Mouse (Mus musculus) adrenal gland, postnatal 10 days (tissue): Measurements from ENCODE around the gene Aoc2. TPM values are rescaled to one million over a fixed set of nuclear protein-coding genes. Genes with fewer than 3 reads are reported as not detected.

ENCODE experiments used
- DNase-seq: peaks from one replicate; pipeline ENCODE4 v3.0.0; 2021; ENCODE audit warnings: mixed read lengths
- long read RNA-seq, 2 experiments: library from polyadenylated mRNA; stranded (forward); transcript quantifications; one replicate each; pipeline ENCODE4 v2.0.0; 2021
- total RNA-seq, 2 experiments: library from RNA; stranded (reverse); gene quantifications; 2 replicates each; pipeline ENCODE4 v1.2.3; 2021

Gene Aoc2
- 1 to 10 TPM; 6.0 to 9.0 TPM for total RNA-seq
- long read RNA-seq, experiment 1, partial matches to known transcripts: 0 of 2 reads
- long read RNA-seq, experiment 1, other reads (novel, unspliced or antisense): 1 of 2 reads
- long read RNA-seq, experiment 2: 0 reads

DNA sequence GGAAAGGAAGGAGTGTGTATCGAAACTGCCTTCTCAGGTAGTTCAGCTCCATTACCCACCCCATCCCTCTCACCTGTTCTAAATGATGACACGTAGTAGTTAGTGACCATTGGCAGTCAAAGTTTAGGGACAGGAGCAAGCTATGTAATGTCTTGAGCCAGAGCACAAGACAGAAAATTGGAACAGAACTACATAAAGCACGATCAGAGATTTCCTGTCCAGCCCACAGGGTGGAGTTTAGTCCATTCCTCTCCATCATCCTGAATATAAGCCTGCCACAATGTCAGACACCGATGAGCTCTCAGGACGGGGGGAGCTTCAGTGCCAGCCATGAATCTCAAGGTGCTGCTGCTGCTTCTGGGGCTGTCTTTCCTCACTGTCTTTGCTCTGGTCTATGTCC, at the start of gene Aoc2:
TSS of gene Aoc2 (plus strand) at position 301 of the 400 bp plus-strand sequence.
- DNase-seq: no peak

- DNase-seq: no peak
These were observed 49.6 kb upstream of the Aoc2 start for GRCm38 (mm10) chr11:101275309-101275708.

GRCm38 (mm10) chr11:101276319-101277070, 48.4 kb upstream of the Aoc2 start:
- DNase-seq: no peak

DNA sequence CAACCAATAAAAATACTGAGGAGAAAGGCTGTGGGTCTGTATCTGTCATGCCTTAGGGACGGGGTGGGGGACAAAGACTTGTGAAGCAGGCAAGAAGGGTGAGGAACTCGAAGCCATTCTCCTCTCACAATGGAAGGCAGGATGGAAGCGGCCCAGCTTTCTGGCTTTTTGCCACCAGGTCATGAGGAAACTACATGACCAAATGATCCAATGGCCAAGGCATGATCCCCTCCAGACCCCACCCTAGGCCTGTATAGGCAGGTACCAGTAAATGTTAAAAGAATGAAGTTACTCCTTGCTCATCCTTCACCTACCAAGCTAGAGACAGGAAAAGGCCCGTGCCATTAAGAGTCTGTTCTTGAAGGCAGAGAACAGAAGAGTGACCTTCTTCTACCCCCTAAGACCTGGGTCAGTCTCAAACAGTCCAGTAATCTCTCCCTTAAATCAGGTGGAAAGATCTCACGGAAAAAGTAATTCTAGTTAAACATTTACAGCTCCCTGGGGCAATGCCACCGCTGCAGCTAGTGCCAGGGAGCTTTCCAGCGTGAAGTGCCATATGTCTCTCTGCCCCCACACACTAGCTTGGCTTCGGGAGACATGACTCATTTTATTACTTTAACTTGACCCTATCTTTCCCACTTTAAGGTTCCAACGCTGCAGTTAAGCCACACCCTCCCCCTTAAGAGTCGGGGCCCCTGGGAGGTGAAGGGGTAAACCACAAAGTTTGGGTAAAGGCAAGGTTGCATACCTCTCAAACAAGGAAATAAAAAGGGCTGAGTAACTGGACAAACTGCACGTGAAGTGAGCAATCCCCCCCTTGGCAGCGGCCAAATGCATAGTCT, 47.3 kb upstream of the Aoc2 start:
- DNase-seq: no peak

DNA sequence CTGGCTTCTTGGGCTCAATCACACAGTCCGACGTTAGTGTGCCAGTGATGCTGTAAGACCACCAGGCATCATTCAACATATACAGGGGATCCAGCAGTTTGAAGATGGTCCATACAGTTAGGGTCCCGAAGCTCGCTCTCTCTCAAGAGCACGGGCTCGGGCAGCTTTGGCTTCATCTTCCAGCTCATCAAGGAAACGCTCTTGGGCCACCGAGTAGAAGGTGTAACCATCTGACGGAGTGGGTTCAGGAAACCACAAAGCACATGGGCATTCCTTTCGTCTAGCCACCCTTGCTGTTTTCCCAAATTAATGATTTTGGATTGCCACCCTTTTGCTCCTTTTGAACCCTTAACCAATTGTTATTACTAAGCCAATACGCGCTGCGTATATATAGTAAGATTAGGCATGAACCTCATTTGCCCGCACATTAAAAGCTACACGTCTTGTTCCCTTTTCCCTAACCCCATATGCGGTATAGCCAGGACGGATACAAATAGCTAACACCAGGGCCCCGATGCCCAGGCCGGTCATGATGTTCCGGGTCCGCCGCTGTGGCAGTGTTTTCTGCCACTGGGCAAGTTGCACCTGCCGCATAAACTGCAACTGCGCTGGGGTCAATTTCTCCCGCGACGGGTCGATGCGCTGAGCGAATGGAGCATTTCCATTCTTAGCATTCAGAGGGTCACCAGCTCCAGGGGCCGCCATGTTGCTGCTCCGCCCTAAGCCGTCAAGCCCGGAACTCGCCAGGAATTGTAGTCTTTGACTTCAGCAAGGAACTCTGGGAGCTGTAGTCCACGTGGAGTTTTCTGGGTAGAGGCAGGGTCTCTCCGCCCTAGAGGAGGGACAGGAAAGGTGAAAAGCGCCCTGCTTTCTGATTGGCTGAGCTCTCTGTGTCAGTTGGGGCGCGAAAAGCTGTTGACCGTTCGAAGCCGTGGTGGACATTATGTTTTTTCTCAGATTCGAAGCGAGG, 46.4 kb upstream of the Aoc2 start, which contains the start of the genes Cntd1 and Coa3:
TSS of gene Cntd1 (plus strand) at position 790 of the 970 bp plus-strand sequence.
TSS of gene Coa3 (minus strand) at position 892 of the 970 bp plus-strand sequence.
- DNase-seq: peak; percentile 87

DNA sequence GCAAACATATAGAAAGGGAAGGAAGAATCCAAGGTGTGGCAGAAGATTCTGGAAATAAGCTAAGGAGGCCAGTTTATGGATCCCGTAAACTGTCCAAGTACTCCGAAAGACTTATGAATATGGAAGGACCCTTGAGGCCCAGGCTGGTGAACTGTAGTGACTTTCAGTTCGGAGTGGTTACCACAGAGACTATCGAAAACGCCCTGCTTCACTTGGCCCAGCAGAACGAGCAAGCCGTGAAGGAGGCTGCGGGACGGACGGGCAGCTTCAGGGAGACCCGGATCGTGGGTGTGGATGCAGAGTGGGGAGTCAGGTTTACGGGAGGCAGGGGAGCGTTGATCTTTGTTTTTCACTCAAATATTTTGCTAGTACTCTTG, 45.7 kb upstream of the Aoc2 start:
- no peak for DNase-seq

DNA sequence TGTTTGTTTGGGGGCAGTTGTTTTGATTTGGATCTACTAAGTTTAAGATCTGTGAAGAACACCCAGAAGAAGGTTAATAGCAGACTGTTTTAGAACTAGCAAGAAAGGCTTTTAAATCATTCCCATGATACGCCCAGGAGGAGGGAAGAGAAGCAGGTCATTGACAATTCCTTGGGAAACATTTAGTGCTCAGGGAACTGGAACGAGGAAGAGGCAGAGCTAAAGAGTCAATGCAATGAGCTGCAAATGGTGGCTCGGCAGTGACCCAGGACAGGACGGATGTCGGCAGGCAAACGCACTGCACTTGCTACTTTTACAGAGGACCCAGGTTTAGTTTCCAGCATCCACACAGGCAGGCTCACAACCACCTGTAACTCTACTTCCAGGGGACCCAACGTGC, 44.0 kb upstream of the Aoc2 start:
- no peak for DNase-seq

DNA sequence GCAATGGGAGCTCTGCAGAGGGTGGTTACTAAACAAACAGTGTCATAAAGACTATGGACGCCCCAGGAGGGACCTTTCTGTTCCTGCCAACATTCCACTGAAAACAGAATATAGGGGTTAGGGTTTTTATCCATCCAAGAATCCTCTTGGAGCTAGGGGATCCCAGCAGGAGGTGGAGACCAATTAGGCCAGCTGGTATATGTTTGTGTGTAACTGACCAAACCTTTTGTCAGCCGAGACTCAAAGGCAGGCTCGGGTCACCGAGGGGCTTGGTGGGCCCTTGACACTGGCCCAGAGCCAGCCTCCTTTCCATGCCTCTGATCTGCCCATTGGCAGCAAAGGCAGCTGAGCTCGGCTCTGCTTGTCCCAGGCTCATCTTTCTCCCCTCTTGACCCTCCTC, 42.0 kb upstream of the Aoc2 start:
- no peak for DNase-seq

- no peak for DNase-seq
These were observed 41.1 kb upstream of the Aoc2 start for GRCm38 (mm10) chr11:101283805-101284204.

DNA sequence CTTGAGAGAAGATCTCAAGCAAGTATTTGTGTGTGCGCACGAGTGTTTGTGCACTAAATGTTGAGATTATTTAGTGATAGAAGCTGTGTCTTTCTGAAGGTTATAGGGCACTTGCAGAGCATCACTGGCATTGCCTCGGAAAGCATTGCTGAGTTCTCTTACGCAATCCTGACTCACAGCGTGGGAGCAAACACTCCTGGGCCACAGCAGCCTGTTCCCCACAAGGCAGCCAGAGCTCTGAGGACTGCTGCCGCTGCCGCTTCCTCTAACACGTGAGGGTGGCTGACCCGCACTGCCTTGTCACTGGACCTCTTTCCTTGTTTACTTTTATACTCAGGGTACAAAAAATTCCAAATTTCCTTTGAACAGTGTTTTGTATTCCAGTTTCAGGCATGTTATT, 37.6 kb upstream of the Aoc2 start:
- DNase-seq: peak; percentile 55

DNA sequence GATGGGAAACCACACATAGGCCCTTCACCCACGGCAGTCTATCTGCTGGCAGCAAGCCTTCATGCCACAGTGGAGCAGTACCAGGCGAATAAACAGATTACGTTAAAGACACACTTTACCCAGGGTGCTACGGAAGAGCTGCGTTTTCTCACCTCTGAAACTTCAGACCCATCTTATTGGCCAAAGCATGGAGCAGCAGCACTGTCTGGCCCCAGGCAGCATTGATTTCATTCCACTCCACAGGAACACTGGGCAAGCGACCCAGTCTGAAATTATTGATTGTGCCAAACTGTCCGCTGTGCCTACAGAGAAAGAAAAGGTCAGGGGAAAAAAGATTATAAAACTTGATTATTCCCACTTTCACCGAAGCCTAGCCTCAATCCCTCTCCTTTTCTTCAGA, 33.6 kb upstream of the Aoc2 start:
- no peak for DNase-seq

- no peak for DNase-seq
These were observed 29.7 kb upstream of the Aoc2 start for GRCm38 (mm10) chr11:101295191-101295590.

DNA sequence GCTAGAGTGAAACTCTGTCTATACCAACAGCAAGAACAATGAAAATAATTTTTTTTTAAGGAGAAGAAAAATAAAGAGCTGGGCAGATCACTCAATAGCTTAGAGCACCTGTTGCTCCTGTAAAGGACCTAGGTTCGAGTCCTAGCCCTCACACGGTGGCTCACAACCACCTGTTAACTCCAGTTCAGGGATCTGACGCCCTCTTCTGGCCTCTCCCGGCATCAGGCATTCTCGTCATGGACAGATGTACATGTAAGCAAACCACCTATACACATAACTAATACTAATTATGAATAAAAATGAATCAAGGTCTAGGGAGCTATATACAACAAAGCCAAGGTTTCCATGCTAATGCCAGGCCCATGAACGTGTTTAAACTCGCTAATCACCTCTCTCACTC, 24.0 kb upstream of the Aoc2 start:
- no peak for DNase-seq

DNA sequence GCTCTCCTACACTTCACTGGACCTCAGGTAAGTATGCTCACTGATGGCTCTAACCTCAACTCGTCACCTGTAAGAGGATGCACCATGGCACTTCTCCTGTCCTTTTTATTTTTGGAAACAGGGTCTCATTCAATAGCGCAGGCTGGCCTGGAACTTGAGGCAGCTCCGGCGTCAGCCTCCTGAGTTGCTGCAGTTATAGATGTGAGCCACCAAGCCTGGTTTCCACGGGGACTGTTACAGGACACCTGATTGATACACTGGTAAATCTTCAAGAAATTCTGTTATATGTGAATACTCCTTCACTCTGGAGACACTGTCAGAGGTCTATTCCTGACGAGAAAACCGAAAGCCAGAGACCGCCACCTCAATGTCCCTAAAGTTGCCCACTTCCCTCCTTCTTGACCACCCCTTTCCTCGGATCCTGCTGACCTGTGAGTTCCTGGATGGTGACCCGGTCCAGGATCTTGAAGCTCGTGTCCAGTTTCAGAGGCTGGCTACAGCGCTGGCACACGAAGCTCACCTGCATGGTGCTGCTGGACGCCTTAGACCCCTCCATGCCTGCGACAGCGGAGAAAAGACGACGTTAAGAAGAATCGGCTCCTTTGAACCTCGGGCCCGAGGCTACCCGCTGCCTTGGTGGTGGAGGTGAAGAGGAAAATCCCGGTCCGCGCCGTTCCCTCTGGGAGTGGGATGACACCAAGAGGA, 23.4 kb upstream of the Aoc2 start:
- no peak for DNase-seq

GRCm38 (mm10) chr11:101302004-101302798, 22.7 kb upstream of the Aoc2 start, which contains the start of gene Becn1:
TSS of gene Becn1 (minus strand) at chr11:101302286.
- peak; percentile 99 for DNase-seq

- no peak for DNase-seq
These were observed 17.1 kb upstream of the Aoc2 start for GRCm38 (mm10) chr11:101307744-101308143.

- no peak for DNase-seq
These were observed 13.8 kb upstream of the Aoc2 start for GRCm38 (mm10) chr11:101311083-101311482.

- no peak for DNase-seq
These were observed 12.7 kb upstream of the Aoc2 start for GRCm38 (mm10) chr11:101312150-101312549.

- no peak for DNase-seq
These were observed 10.3 kb upstream of the Aoc2 start for GRCm38 (mm10) chr11:101314567-101314966.

DNA sequence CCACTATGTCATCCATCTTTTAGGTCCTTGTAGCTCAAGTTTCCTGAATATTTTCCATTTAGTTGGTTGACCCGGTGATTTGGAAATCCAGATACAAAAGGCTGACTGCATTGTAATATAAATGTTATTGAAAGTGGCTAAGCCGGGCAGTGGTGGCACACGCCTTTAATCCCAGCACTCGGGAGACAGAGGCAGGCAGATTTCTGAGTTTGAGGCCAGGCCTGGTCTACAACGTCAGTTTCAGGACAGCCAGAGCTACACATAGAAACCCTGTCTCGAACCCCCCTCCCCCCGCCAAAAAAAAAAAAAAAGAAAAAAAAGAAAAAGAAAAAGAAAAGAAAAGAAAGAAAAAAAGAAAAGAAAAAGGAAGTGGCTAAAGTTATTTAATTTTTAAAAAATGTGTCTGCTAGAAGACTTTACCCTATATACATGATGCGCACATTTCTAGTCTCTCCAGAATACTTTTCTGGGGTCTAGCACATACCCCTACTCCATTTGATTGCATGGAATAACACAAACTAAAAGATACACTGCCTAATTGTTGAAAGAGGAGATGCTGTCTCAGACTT, 9.7 kb upstream of the Aoc2 start:
- DNase-seq: no peak
